Mouse (Mus musculus): ENCODE measurements around the gene Akap8l. TPM values are rescaled to one million over a fixed set of nuclear protein-coding genes. Genes with fewer than 3 reads are reported as not detected.

The Akap8l gene
- polyA plus RNA-seq, 1 experiment, result 107 TPM

- no peak overlapping the region for H3K4me3 ChIP-seq (ENCODE audit: control insufficient read depth, low read depth, low read length)
- no peaks in the 10 kb centered on the region for H3K36me3 ChIP-seq (ENCODE audit: control insufficient read depth, insufficient read depth, low read length)
- no peaks in the 10 kb centered on the region for H3K27me3 ChIP-seq (ENCODE audit: control insufficient read depth, insufficient read depth, low read length)
- no peak for TF ChIP-seq CTCF (IDR thresholded peaks at IDR 0.05; ENCODE audit: control insufficient read depth, insufficient read depth, insufficient replicate concordance, low read depth, low read length)
- no peak for TF ChIP-seq POLR2A (IDR thresholded peaks at IDR 0.05; ENCODE audit: control insufficient read depth, low read depth, low read length)
- H3K4me1 ChIP-seq (ENCODE audit: control insufficient read depth, insufficient read depth, low read length), result peaks cover 5% of the 10 kb centered on the region
- H3K27ac ChIP-seq (ENCODE audit: control insufficient read depth, insufficient read depth, low read depth, low read length), result no peak overlapping the region
These were observed 33.3 kb upstream of the Akap8l start for GRCm38 (mm10) chr17:32383661-32384060.

- no peaks in the 10 kb centered on the region; the same call in 1 of the 2 replicates for H3K4me1 ChIP-seq (ENCODE audit: control insufficient read depth, insufficient read depth, low read length)
- no peak overlapping the region for H3K4me3 ChIP-seq (ENCODE audit: control insufficient read depth, low read depth, low read length)
- H3K27ac ChIP-seq (ENCODE audit: control insufficient read depth, insufficient read depth, low read depth, low read length), result no peak overlapping the region
- TF ChIP-seq POLR2A (IDR thresholded peaks at IDR 0.05; ENCODE audit: control insufficient read depth, low read depth, low read length) (no peak), CTCF (IDR thresholded peaks at IDR 0.05; ENCODE audit: control insufficient read depth, insufficient read depth, insufficient replicate concordance, low read depth, low read length) (no peak)
- no peaks in the 10 kb centered on the region for H3K27me3 ChIP-seq (ENCODE audit: control insufficient read depth, insufficient read depth, low read length)
- no peaks in the 10 kb centered on the region for H3K36me3 ChIP-seq (ENCODE audit: control insufficient read depth, insufficient read depth, low read length)
These were observed 32.2 kb upstream of the Akap8l start for GRCm38 (mm10) chr17:32382576-32382975.

- TF ChIP-seq POLR2A (IDR thresholded peaks at IDR 0.05; ENCODE audit: control insufficient read depth, low read depth, low read length) (no peak), CTCF (IDR thresholded peaks at IDR 0.05; ENCODE audit: control insufficient read depth, insufficient read depth, insufficient replicate concordance, low read depth, low read length) (no peak)
- H3K36me3 ChIP-seq (ENCODE audit: control insufficient read depth, insufficient read depth, low read length), result no peaks in the 10 kb centered on the region
- H3K4me1 ChIP-seq (ENCODE audit: control insufficient read depth, insufficient read depth, low read length), result no peaks in the 10 kb centered on the region; the same call in 1 of the 2 replicates
- H3K27ac ChIP-seq (ENCODE audit: control insufficient read depth, insufficient read depth, low read depth, low read length), result no peak overlapping the region
- no peaks in the 10 kb centered on the region for H3K27me3 ChIP-seq (ENCODE audit: control insufficient read depth, insufficient read depth, low read length)
- no peak overlapping the region for H3K4me3 ChIP-seq (ENCODE audit: control insufficient read depth, low read depth, low read length)
These were observed 28.4 kb upstream of the Akap8l start for GRCm38 (mm10) chr17:32378786-32379185.

- no peak overlapping the region for H3K4me3 ChIP-seq (ENCODE audit: control insufficient read depth, low read depth, low read length)
- H3K36me3 ChIP-seq (ENCODE audit: control insufficient read depth, insufficient read depth, low read length), result no peaks in the 10 kb centered on the region
- no peaks in the 10 kb centered on the region for H3K4me1 ChIP-seq (ENCODE audit: control insufficient read depth, insufficient read depth, low read length)
- no peak for TF ChIP-seq CTCF (IDR thresholded peaks at IDR 0.05; ENCODE audit: control insufficient read depth, insufficient read depth, insufficient replicate concordance, low read depth, low read length)
- no peak for TF ChIP-seq POLR2A (IDR thresholded peaks at IDR 0.05; ENCODE audit: control insufficient read depth, low read depth, low read length)
- H3K27ac ChIP-seq (ENCODE audit: control insufficient read depth, insufficient read depth, low read depth, low read length), result no peak overlapping the region
- H3K27me3 ChIP-seq (ENCODE audit: control insufficient read depth, insufficient read depth, low read length), result no peaks in the 10 kb centered on the region
These were observed 26.7 kb upstream of the Akap8l start for GRCm38 (mm10) chr17:32377137-32377536.

GRCm38 (mm10) chr17:32376475-32376874 lies 26.1 kb upstream of the Akap8l start:
- Histone ChIP-seq H3K36me3 (ENCODE audit: control insufficient read depth, insufficient read depth, low read length) (no peaks in the 10 kb centered on the region), H3K4me1 (ENCODE audit: control insufficient read depth, insufficient read depth, low read length) (no peaks in the 10 kb centered on the region), H3K27ac (ENCODE audit: control insufficient read depth, insufficient read depth, low read depth, low read length) (no peak overlapping the region), H3K4me3 (ENCODE audit: control insufficient read depth, low read depth, low read length) (no peak overlapping the region), H3K27me3 (ENCODE audit: control insufficient read depth, insufficient read depth, low read length) (no peaks in the 10 kb centered on the region)
- no peak for TF ChIP-seq POLR2A (IDR thresholded peaks at IDR 0.05; ENCODE audit: control insufficient read depth, low read depth, low read length)
- no peak for TF ChIP-seq CTCF (IDR thresholded peaks at IDR 0.05; ENCODE audit: control insufficient read depth, insufficient read depth, insufficient replicate concordance, low read depth, low read length)

GRCm38 (mm10) chr17:32368991-32369578 lies 18.7 kb upstream of the Akap8l start:
- no peaks in the 10 kb centered on the region for H3K27me3 ChIP-seq (ENCODE audit: control insufficient read depth, insufficient read depth, low read length)
- no peak for TF ChIP-seq POLR2A (IDR thresholded peaks at IDR 0.05; ENCODE audit: control insufficient read depth, low read depth, low read length)
- no peak for TF ChIP-seq CTCF (IDR thresholded peaks at IDR 0.05; ENCODE audit: control insufficient read depth, insufficient read depth, insufficient replicate concordance, low read depth, low read length)
- H3K4me3 ChIP-seq (ENCODE audit: control insufficient read depth, low read depth, low read length), result no peak overlapping the region
- no peak overlapping the region for H3K27ac ChIP-seq (ENCODE audit: control insufficient read depth, insufficient read depth, low read depth, low read length)
- H3K4me1 ChIP-seq (ENCODE audit: control insufficient read depth, insufficient read depth, low read length), result no peaks in the 10 kb centered on the region; the same call in none of the 2 replicates
- no peaks in the 10 kb centered on the region for H3K36me3 ChIP-seq (ENCODE audit: control insufficient read depth, insufficient read depth, low read length)

- Histone ChIP-seq H3K36me3 (ENCODE audit: control insufficient read depth, insufficient read depth, low read length) (no peaks in the 10 kb centered on the region), H3K4me1 (ENCODE audit: control insufficient read depth, insufficient read depth, low read length) (peaks cover 6% of the 10 kb centered on the region), H3K27ac (ENCODE audit: control insufficient read depth, insufficient read depth, low read depth, low read length) (no peak overlapping the region), H3K27me3 (ENCODE audit: control insufficient read depth, insufficient read depth, low read length) (no peaks in the 10 kb centered on the region), H3K4me3 (ENCODE audit: control insufficient read depth, low read depth, low read length) (no peak overlapping the region)
- no peak for TF ChIP-seq POLR2A (IDR thresholded peaks at IDR 0.05; ENCODE audit: control insufficient read depth, low read depth, low read length)
- TF ChIP-seq CTCF (IDR thresholded peaks at IDR 0.05; ENCODE audit: control insufficient read depth, insufficient read depth, insufficient replicate concordance, low read depth, low read length), result no peak
These were observed 17.3 kb upstream of the Akap8l start for GRCm38 (mm10) chr17:32367706-32368105.

Measured in testis, adult 2 months (tissue).